Mouse (Mus musculus): ENCODE results near the gene Snrnp35.

Snrnp35 gene

GRCm38 (mm10) chr5:124462297-124463025, 20.5 kb upstream of the Snrnp35 start:
- CTCF ChIA-PET: no interaction called here

GRCm38 (mm10) chr5:124463462-124463861, 19.5 kb upstream of the Snrnp35 start:
- CTCF ChIA-PET: no interaction called here

DNA sequence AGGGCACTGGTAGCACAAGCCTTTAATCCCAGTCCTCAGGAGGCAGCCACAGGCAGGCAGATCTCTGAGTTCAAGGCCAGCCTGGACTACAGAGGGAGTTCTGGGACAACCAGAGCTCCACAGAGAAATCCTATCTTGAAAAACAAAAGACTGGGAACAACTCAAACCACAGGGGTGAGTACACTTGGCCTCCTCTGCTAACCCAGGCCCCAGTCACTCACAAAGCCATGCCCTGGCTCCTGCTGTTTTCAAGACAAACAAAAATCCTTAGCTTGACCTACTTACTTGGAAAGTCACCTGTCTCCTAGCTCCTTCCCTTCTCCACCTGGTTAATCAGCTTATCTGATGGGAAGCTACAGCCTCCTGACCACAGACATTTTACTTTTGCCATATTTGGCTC, 18.0 kb upstream of the Snrnp35 start:
- CTCF ChIA-PET: no interaction called here

DNA sequence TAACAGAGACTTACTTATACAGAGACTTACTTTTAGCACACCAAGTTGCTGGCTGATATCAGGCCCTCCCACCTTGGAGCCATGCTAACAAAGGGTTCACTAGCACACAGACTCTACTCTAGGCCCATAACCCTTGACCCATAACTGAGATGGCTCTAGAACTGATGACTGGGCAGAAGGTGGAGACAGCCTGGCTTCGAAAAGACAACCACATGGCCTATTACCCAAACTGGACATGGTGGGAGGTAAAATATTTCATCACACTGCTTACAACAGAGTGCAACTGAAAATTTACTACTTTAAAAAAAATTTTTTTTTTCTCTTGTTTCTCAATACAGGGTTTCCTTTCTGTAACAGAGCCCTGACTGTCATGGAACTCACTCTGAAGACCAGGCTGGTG, 15.2 kb upstream of the Snrnp35 start:
- CTCF ChIA-PET: no interaction called here

GRCm38 (mm10) chr5:124468365-124468764, 14.6 kb upstream of the Snrnp35 start:
- CTCF ChIA-PET: interaction anchor here (0.6 kb wide), 1 partner anchor 1315 kb away, joined by 4 read pairs; no protein-coding TSS in a partner anchor

DNA sequence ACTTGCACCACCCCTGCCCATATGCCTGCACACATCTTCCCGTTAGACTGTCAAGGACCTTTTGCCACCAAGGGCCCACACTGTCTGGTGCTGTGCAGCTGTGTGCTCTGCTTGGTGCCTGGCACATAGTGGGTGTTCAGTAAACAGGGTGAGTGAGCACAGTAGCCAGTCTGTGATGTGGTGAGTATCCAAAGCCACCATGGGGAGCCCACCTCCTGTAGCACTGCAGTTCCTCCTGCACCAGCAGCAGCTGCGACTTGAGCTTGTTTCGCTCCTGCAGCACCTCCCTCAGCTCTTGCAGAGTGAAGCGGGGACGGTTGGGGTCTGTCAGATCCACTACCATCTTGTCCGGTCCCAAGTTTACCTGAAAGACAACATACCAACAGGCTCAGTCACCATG, 13.4 kb upstream of the Snrnp35 start:
- CTCF ChIA-PET: interaction anchor here (0.6 kb wide), 2 partner anchors 29 to 36 kb away, joined by 3 to 4 read pairs; no protein-coding TSS in a partner anchor

- CTCF ChIA-PET: interaction anchor here (0.7 kb wide), 3 partner anchors 9 to 44 kb away, joined by 3 to 12 read pairs (median 5); no protein-coding TSS in a partner anchor
These were observed 12.3 kb upstream of the Snrnp35 start for GRCm38 (mm10) chr5:124470591-124471171.

DNA sequence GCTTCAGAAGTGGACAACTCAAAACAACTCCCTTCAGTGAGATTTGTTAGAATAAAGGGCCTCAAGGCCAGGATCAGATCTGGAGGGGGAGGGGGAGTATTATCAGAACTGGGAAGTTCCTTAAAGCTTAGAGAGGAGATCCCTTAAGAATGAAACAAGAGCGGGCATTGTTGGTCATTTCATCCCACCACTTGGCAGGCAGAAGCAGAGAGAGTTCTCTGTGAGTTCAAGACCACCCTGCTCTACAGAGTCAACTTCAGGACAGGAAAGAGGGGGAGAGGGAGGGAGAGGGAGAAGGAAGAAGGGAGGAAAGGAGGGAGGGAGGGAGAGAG, 4.1 kb upstream of the Snrnp35 start:
- CTCF ChIA-PET: no interaction called here

GRCm38 (mm10) chr5:124480119-124480518, 2.8 kb upstream of the Snrnp35 start:
- CTCF ChIA-PET: interaction anchor here (1.0 to 1.1 kb wide), 2 partner anchors 10 to 155 kb away, joined by 3 to 12 read pairs; no protein-coding TSS in a partner anchor

- CTCF ChIA-PET: no interaction called here
These were observed 1.2 kb upstream of the Snrnp35 start for GRCm38 (mm10) chr5:124481714-124482113.

GRCm38 (mm10) chr5:124482436-124482965, 433 bp upstream of the Snrnp35 start:
- CTCF ChIA-PET: no interaction called here

GRCm38 (mm10) chr5:124483655-124484396, 892 bp downstream of the Snrnp35 start:
- CTCF ChIA-PET: interaction anchor here (0.6 kb wide), 1 partner anchor 735 kb away, joined by 4 read pairs; the partner anchor contains the start of gene Rsrc2

GRCm38 (mm10) chr5:124485654-124486053, 2.7 kb downstream of the Snrnp35 start:
- CTCF ChIA-PET: no interaction called here

DNA sequence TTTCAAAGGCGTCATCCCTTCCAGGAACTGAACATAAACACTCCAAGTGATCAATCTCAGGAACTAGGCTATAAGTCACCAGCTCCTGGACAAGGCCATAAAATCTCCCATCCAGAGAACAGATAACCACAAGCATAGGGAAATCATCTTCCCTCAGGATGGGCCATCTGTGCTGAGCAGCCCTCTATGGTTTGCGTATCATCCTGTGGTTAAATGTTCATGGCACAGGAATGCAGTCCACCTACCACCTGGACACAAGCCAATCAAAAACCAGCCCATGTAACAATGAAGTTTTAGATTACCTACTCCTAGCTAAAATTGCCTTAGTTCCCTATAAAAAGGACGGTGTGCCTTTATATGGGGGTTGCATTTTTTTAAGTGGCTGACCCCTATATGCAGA, 6.0 kb downstream of the Snrnp35 start:
- CTCF ChIA-PET: no interaction called here

DNA sequence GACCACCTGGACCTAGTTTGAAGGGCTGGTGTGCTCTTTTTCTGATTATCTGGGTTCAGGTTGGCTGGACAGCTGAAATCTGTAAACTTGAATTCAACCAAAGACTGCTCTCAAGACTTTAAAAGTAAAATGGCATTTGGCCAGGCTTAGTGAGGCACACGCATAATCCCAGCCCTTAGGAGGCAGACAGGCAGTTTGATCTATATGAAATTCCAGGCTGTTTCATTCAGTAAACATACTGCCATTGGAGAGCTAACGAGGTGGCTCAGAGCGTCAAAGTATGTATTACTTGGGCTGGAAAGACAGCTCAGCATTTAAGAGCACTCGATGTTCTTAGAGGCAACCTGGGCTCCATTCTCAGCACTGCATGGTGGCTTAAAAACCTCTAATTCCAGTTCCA, 8.8 kb downstream of the Snrnp35 start:
- CTCF ChIA-PET: no interaction called here

DNA sequence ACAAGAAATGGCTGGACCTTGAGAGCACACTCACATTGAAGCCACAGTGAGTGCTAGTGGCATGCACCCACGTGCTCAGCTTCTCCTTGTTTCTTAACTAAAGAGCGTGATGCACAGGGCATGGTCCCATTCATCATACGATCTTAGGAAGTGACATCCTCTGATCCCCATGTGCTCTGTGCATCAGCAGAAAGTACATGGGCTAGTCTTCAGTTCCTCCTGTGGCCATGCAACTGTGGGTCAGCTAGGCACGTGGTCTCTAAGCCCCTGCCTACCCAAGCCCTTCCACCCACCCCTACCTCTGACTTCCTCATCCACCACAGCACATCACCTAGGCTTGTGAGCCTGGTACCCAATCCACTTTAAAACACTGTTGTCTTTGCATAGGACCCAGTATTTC, 9.7 kb downstream of the Snrnp35 start:
- CTCF ChIA-PET: no interaction called here

DNA sequence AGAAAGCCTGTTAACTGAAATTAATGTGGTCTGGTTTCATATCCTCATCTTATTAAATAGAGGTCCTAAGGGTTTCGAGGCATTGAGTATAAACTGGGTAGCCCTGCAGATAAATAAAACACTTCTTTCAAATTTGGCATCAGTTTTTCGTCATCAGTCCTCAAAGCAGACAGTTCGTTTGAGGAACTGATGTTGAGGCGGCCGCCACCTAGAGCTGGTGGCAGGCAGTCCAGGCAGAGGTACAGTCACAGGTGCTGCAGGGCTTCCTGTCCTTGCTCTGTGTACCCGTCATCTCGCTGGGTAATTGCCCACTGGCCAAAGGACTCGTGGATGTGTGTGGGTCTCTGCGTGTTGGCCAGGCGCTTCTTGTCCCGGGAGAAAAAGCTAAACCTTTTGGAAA, 10.5 kb downstream of the Snrnp35 start:
- CTCF ChIA-PET: no interaction called here

DNA sequence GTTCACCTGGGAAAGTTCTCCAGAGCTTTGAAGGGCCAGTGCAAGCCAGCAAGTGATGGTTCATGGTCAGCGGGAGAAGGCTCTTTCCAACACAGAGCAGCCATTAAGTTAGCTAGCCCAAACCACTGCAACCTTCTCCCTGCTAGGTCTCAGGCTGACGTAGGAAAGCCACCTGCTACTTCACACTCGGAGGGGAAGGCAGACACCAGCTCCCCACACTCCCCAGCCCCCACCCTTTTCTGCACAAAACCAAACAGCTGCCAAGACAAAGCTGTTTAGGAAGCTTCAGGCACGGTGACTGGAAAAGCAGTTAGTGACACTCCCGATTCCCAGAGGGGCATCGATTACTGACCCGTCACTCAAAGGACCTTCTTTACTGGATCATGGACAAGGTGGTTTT, 12.6 kb downstream of the Snrnp35 start:
- CTCF ChIA-PET: no interaction called here

DNA sequence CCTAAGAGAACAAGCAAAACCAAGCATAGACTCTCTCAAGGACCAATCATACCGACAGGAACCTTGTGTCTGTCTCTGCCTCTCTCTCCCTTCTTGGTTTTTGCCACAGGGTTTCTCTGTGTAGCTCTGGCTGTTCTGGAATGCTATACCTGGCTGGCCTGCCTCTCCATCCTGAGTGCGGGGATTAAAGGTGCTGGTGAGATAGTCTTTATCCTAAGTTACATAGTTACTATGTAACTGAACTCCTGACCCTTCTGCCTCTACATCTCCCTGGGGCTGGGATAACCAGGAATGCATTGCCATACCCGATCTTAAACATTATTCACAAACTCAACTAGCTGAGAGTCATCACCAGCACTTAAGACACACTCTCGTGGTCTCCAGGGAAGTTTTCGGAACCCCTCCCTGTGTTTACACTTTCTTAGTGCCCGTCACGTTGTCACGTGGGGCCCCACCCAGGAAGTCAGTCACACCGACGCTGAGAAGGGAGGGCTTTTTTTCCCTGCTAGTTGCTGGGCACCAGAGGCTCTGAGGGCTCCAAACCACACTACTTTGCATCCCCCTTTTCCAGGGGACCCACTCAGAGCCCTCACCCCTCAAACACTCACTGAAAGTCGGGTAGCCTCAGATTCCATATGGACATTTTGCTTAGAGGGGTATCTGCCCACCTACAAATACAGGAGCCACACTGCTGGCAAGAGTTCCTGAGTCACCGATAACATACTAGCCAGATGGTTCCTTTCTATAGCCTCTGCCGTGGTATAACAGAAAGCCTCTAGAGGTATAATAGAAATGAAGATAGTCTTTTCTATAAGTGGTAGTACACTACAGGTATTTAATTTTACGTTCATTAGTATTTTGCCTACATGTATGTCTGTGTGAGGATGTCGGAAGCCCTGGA, 13.9 kb downstream of the Snrnp35 start:
- CTCF ChIA-PET: interaction anchor here (0.6 kb wide), 1 partner anchor 59 kb away, joined by 3 read pairs; no protein-coding TSS in a partner anchor

GRCm38 (mm10) chr5:124498221-124498876, 15.4 kb downstream of the Snrnp35 start:
- CTCF ChIA-PET: interaction anchor here (0.7 kb wide), 1 partner anchor 29 kb away, joined by 4 read pairs; no protein-coding TSS in a partner anchor

GRCm38 (mm10) chr5:124499001-124499400, 16.1 kb downstream of the Snrnp35 start:
- CTCF ChIA-PET: interaction anchor here (0.7 kb wide), 1 partner anchor 29 kb away, joined by 4 read pairs; no protein-coding TSS in a partner anchor

All from spleen, embryonic (tissue).